Mouse (Mus musculus) brain, adult 10 weeks (tissue): ENCODE results near the gene Gm14632. TPM values are rescaled to one million over a fixed set of nuclear protein-coding genes. Genes with fewer than 3 reads are reported as not detected.

Source experiments
- polyA plus RNA-seq: library from polyadenylated mRNA; stranded (reverse); fragments of 350-450 nt; fragmentation: Illumina TruSeq; extraction: RNeasy Lipid Tissue Mini Kit (QIAGEN cat#74804); gene quantifications from one replicate; pipeline ENCODE4 v1.2.3, GENCODE M21; 2015; ENCODE audit warnings: low read depth, low replicate concordance

Gene Gm14632
- polyA plus RNA-seq: not detected

DNA sequence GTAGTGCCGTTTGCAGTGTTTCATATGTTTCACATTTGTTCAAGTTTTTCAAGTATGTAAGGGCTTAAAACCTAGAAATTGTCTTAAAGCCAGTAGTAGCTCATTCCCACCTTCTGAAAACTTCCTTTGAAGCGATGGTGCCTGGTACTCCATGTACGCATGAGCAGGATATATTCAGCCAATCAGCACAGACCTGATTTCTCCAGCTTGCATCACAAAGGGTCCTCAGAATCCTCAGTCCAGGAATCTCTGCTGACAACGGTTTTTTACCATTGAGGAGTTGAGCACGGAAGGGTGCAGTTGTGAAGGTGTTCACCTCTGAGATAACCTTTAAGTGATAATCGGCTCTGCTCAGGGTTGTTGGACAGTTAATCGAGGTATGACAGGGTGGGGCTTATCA is at the start of gene Gm14632:
Gene Gm14632 (plus strand): TSS at position 301 of the 400 bp plus-strand sequence.

